Mouse (Mus musculus) layer of hippocampus, adult 9-10 months (tissue): Measurements from ENCODE around the gene Mpg.
"Not testable (repeated sequence)": the region's sequence is repeated elsewhere in the genome, so short reads cannot be mapped to it uniquely, and the experiment has no call there.

ENCODE experiments used
- DNase-seq: peaks from one replicate; pipeline ENCODE4 v3.0.0; 2022; ENCODE audit warnings: low spot score

Mpg gene

GRCm38 (mm10) chr11:32226124-32226871 lies at the start of gene Mpg:
Mpg (plus strand) TSS chr11:32226505.
- no peak for DNase-seq

- DNase-seq: no peak
These were observed 47.8 kb upstream of the Mpg start for GRCm38 (mm10) chr11:32178506-32178905.

- no peak for DNase-seq
These were observed 45.1 kb upstream of the Mpg start for GRCm38 (mm10) chr11:32181246-32181645.

DNA sequence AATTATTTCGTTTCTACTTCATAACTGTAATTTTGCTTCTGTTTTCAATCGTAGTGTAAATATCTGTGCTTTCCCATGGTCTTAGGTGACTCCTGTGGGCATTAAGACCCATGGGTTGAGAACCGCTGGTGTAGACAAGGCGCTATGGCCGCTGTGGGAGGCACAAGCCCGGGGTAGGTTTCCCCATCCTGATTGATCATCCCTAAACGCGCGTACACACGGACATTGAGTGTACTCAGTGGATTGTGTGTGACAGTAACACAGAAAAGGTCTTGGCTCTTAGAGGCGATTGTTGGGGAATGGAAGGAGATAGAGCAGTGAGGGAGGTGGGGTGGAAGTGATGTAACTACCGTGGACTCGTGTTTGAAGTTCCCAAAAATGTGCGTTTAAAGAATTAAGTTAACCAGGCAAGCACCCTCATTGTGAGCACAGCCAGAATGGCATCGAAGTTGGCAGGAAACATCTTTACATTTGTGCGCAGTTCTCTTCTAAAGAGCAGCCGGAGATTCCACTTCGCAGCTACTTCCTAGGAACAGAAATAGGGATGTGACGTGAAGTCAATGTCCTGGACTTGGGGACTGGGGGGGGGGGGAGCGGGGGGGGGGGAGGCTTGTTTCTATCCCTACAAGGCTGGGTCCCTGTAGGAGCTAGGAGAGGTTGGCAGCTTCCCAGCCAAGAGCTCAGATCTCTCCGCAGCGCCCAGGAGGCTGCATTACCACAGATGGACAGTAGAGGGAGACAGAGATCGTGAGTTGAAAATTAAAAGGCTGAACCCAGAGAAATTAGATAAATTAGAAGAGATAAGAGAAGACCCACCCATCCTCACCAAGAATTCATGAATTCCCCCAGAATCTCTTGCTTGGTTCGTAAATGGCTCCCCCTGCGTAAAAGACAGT lies 44.1 kb upstream of the Mpg start:
- DNase-seq: peak; percentile 83

DNA sequence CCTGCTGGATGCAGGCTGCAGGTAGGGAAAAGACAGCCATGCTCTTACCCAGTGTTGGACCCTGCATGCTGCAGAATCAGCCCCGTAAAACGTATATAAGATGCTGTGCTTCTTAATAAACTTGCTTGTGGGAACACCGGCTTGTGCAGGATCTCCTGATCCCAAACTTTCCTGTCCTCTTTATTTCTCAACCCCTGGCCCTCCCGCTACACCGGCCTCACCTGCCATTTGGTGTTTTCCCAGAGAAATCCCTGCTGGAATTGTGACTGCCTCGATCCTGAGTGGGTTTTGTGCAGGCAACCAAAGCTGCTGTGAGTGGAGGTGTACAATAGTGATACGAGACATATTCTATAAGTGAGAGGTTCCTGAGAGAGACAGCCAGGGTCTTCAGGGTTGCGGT lies 41.8 kb upstream of the Mpg start:
- DNase-seq: no peak

GRCm38 (mm10) chr11:32186031-32186430 lies 40.3 kb upstream of the Mpg start:
- no peak for DNase-seq

DNA sequence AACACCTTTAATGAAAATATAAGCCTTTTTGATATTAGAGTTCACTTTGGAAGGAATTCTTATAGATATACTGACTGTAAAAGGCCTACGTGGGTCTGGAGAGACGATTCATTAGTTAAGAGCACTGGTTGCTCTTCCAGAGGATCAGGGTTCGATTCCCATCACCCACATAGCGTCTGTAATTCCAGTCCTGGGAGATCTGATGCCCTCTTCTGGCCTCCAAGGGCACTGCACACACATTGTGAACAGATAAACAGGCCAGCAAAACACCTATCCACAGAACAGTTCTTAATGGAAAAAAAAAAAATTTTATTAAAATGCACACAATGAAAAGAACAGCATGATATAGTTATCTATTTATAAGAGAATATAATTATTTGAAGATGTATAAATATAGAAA lies 39.0 kb upstream of the Mpg start:
- no peak for DNase-seq

DNA sequence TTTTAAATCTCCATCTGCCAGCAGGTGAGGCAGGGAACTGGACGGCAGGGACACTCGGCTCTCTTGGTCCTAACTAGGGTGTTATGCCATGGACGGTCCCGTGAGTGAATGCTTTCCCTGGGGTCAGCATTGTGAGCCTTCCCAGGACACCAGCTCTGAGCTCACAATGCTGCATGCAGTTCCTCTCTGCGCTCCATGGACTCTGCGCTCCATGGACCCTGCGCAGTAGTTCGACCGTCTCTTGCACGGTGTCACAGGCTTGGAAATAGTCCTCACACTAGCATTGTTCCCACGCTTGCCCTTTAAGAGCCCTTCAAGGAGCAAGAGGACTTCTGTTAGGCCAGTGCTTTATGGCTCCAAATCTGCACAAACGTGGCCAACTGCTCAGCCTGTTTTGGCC lies 37.4 kb upstream of the Mpg start:
- DNase-seq: no peak

DNA sequence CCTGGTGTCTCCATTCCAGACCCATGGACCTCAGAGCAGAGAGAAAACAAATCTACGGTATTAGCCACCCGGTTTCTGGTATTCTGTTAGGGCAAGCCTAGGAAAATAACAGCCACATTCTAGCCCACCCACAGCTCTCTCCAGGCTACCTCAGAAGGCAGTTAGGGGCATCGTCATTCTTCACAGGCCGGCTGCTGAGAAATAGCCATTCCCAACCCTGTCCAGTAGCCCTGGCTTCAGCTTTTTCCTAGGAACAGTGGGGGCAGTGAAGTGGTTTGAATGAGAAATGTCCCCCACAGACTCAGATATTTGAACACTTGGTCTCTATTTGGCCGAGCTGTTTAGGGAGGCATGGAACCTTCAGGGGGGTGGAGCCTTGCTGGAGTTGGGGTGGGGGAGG lies 36.9 kb upstream of the Mpg start:
- DNase-seq: no peak

DNA sequence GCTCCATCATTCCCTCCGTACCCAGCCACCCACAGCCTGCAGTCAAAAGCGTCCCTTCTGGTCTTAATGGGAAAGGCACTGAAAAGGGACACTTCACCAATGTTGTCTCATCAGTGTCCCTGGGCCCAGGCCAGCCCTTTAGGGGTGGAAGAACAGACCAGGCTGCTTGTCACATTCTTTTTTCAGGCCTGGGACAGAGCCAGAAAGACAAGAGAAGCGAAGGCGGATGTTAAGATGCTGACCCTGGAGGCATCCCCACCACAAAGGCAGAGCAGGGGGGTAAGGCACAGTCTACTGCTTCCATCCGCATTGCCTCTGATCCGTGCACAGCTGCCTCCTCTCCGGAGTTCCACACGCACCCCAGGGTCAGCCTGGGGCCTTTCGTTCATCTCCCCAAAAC lies 36.2 kb upstream of the Mpg start:
- no peak for DNase-seq

DNA sequence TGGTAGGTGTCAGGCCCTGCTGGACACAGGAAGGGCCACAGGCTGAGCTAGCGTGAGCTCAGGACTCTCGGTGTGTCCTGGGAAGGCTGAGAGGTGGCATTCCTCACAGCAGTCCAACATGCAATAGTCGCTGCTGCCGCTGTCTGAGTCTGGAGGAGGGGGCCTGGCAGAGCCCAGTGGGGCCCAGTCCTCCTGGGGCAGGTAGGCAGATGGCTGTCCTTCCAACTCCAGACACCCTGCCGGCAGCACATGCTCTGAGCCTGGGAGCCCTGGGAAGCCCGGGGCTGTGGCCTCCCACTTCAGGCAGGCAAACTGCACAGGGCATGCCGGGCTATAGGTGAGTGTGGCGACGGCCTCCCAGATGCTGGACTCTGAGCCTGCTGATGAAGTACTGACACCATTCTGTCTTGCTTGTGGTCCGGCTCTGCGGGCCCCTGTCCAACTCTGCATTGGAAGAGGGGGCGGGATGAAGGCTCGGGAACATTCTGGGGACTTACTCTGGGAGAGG lies 35.6 kb upstream of the Mpg start:
- DNase-seq: no peak

DNA sequence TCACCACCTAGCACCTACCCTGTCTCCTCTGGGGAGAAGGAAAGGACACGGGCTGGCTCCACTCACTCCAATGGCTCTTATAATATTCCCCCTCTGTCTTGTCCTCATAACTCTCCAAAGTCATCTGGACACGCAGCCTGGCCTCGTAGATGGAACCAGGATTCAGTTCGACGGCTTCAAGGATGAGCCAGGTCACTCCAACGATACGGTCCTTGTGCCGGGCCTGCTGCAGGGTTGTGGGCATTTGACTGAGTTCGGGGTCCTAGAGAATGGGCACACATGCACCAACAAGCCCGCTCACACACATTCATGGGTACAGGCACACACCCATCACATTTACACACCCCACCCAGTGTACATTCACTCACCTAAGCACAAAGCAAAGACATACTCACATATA lies 33.1 kb upstream of the Mpg start:
- DNase-seq: no peak

GRCm38 (mm10) chr11:32194086-32194485 lies 32.2 kb upstream of the Mpg start:
- DNase-seq: no peak

DNA sequence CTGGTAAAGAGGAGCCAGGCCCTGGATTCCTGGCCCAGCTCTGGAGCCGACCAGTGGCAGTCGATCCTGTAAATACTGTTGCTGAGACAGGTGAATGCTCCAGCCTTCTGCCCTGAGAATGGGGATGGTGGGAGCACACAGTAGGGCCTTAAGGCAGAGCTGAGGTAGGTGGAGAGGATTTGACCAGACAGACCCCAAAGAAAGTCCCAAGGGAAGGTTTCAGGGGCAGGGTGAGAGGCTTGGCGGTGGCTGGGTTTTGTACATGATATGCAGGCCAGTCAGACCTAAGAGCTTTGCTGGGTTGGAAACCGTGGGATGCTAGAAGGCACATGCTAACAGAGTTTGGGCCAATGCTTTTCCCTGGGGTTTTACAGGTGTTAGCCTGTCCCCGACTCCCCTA lies 31.7 kb upstream of the Mpg start:
- no peak for DNase-seq

GRCm38 (mm10) chr11:32195867-32196540 lies 30.3 kb upstream of the Mpg start:
- no peak for DNase-seq

GRCm38 (mm10) chr11:32196727-32197126 lies 29.6 kb upstream of the Mpg start:
- no peak for DNase-seq

- no peak for DNase-seq
These were observed 28.5 kb upstream of the Mpg start for GRCm38 (mm10) chr11:32197766-32198165.

- DNase-seq: no peak
These were observed 27.9 kb upstream of the Mpg start for GRCm38 (mm10) chr11:32198256-32198955.

DNA sequence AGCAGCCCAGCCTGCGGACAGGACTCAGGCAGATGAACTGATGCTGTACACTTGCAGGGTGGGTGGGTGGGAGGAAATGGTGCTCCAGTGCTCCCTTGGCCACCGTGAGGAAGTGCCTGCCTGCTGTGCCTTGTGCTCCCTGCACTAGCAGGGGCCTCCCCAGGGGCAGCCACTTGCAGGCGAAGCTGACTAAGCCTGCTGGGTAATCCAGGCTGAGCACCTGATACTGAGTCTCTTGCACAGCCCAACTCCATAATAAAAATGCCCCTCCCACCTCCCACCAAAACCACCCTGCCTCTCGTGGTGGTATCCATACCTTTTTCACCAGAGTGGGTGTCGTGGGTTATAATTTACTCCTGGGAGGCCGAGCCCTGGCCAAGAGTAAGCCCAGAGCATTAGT lies 27.1 kb upstream of the Mpg start:
- no peak for DNase-seq

- DNase-seq: no peak
These were observed 26.2 kb upstream of the Mpg start, which contains the start of gene Il9r for GRCm38 (mm10) chr11:32200075-32200601. Il9r (minus strand) TSS chr11:32200279.

DNA sequence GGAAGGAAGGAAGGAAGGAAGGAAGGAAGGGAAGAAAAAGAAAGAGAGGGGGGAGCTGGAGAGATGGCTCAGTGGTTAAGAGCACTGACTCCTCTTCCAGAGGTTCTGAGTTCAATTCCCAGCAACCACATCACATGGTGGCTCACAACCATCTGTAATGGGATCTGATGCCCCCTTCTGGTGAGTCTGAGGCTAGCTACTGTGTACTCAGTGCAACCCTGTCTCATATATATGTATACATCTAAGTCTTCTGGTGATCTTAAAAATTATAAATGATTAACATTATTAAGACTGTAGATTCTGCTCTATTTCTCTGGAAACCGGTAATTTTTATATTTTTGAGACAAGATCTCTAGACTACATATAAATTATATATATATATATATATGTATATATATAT lies 25.3 kb upstream of the Mpg start:
- DNase-seq: not testable (repeated sequence)
